Mouse (Mus musculus) cerebellum, adult (tissue): Measurements from ENCODE around the gene Ampd1.

Experiments
- ATAC-seq: cut with Nextera tagmentation; 2 replicates; pipeline ENCODE4 v1.9.2; 2017; ENCODE audit warnings: mild to moderate bottlenecking, moderate library complexity, mixed read lengths; ENCODE audit not compliant: insufficient number of reproducible peaks, low FRiP score, low TSS enrichment

The Ampd1 gene

DNA sequence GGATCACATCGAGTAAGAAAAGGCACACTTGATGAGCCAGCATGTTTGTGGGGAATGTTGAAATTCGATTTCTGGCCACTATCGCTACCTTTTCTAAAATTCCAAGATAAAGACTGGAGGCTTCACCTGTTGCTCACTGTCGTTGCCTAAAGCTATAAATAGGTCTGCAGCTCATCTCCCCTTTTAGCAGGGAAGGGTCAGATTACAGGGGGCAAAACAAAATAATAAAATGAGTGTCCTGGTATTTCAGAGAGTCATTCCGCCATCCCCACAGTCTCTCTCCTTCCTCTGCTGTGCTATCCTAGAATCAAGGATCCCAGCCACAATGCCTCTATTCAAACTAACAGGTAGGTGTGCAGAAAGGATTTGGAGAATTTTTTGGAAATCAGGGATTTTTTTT lies at the start of gene Ampd1:
Gene Ampd1, plus strand, starts transcription at position 244 of the 400 bp plus-strand sequence.
- no peak for ATAC-seq

DNA sequence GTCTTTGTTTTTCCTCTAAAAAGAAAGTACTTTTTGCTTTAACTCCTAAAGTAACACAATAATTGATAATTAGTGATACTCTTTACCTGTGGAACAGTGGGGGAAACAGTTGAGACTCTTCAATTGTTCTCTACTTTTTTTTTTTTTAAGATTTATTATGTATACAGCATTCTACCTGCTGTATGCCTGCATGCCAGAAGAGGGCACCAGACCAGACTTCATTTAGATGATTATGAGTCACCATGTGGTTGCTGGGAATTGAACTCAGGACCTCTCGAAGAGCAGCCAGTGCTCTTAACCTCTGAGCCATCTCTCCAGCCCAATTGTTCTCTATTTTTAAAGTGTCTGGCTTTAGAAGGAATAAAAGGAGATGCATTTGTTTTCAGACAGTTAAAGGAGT lies 47.6 kb upstream of the Ampd1 start:
- no peak for ATAC-seq

DNA sequence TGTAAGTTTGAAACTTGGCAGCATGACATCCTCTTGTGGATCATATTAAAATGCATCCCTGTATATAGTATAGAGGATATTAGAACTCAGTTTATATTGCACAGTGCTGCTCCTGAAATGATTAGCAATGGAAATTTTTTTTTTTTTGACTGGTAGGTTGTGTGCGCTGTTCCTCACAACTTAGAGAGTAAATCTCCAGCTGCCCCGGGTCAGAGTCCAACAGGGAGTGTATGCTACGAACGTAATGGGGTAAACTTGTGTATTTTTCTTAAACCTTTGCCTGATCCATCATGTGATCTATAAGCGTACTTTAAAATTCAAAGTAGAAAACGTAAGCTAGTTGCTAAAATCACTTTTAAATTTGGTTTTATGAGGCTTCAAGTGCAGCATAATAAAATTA lies 33.5 kb upstream of the Ampd1 start:
- no peak for ATAC-seq

DNA sequence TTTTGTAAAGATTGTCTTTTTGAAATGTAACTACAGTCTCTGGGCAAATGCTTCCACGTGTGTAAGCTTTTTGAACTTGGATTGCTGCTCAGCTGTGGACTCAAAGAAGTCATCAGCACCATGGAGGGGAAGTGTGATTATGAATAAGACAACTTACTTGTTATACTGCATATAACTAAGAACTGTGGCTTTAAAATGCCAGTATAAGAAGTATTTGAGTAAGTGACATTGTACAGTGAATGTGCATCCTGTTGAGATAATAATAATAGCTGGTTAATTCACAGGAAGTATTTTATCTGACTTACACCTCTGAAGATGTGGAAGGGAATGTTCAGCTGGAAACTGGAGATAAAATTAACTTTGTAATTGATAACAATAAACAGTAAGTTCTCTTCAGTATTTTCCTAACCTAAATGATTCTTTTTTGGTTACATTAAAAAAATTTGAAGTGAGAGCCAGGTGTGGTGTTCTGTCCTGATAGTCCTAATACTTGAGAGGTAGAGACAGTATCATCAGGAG lies 32.9 kb upstream of the Ampd1 start:
- ATAC-seq, result no peak

DNA sequence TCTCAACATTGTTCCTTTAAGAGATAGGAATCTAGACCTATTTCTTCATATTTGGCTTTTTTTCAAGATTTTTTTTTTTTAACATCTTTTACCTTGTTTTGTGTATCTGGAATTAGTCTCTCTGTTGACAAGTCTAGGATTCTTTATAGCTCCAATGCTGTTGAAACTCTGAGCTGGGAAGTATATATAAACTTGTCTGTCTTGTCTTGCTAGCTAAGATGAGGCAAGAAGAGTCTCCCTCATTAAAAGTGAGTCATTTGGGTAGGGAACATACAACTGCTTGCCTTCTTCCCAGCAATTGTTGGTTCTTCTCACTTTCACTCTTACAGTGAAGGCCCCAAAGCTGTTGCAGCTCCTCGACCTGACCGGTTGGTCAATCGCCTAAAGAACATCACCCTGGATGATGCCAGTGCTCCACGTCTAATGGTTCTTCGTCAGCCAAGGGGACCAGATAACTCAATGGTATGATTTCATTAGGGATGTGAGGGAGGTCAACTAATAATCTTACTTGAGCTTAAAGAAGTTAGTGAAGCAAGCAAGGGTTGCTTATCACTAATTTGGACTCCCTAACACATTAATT lies 17.7 kb upstream of the Ampd1 start:
- no peak for ATAC-seq

DNA sequence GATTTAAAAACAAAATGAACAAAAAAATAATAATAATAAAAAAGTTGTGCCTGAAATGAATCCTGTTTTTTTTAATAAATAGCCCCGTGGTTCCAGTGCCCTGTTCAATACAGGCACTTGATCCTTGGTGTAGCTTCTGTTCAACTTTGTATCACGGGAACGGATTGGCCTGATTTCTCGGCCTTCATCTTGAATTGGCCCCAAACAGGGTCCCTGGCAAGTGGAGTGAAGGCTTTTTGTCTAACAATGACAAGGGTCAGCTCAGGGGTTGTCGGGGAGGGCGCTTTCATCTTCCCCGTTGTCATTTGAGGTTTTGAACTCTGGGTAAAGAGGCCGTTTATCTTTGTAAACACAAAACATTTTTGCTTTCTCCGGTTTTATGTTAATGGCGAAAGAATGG lies 16.1 kb upstream of the Ampd1 start:
- peak; percentile 15; the same call in 1 of the 2 replicates for ATAC-seq

DNA sequence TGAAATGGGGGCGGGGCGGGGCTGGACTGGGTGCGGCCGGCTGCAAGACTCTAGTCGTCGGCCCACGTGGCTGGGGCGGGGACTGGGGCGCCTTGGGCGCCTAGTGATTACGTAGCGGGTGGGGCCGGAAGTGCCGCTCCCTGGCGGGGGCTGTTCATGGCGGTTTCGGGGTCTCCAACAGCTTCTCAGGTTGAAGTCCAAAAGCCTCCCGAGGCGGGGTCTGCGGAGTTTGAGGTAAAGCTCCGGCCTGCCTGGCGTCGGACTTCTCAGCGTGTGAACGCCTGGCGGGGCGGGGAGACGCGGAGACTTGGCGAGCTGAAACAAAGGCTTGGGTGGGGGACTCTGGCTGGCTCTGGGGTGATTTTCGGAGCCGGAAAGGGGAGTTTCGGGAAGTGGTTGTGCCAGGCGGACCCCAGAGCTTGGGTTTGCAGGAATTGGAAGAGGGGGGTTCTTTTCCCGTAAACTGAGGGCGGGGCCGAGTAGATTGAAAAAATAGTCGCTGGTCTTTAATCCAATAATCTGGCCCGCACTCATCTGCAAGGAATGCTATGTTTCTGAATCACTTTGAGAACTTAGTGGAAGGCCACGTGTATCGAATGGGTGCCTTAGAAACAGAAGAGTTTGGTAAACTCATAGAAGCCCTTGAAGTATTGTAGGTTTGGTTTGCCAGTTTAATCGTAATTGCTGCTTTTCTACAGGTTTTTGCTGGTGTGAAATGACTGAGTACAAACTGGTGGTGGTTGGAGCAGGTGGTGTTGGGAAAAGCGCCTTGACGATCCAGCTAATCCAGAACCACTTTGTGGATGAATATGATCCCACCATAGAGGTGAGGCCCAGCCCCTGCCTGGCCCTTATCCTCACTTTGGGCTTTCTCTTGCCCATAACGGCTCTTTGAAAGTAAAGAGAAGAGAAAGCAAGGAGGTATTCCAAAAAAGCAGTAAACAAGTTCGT lies 15.3 kb upstream of the Ampd1 start, which contains the start of gene Nras:
Gene Nras, plus strand, starts transcription at position 79 of the 951 bp plus-strand sequence.
- ATAC-seq, result peak; percentile 76

DNA sequence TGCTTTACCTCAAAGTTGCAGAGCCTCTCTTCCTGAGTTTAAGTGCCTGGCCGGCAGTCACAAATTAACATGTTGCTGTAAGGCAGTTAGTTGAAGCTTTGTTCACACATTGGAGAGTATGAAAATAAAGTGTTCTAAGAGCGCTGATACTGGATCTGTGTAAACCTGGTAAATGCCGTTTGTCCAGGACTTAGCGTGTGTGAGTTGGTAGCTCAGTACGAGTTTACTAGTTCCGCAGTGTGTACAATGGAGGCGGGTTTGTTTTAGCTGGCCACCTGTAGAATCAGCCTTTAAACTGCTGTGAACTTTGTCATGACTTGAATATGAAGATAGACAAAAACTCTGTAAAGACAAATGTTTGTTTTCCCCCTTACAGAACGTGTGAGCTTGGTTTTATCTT lies 6.9 kb upstream of the Ampd1 start:
- ATAC-seq, result no peak

DNA sequence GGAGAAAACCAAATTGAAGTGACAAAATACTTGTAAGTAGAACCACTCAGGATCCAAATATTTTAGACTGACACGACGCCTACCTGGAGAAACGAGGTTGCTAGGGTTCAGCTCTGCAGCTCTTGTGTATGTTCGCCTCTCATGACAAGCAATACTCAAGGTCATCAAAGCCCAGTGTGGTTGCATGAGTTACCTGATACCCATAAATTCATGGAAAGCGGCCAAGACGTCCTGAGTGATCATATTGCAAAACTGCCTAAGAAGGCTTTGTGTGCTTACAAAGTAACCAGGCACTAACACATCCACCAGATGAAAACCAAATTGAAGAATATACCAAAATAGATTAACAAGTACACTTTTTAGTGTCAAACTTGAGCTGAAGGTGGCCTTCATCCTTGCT lies 4.8 kb upstream of the Ampd1 start:
- no peak for ATAC-seq

DNA sequence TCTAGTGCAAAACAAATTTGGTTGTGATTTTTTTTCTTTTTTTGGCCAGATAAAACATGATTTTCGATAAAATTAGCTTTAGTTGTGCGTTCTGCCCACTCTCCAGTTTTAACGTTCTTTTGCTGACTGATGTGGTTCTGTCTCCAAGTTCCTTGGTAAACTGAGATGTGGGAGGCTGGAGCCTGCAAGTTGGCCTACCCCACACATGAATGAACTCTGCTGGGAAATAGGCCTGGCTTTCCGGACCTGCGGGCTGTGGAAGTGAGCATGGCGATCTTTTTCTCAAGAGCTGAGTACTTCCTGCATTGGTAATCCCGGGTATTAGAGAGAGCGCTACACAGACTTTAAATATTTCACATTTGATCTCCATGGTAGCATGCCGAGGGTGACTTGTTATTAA lies 2.1 kb downstream of the Ampd1 start:
- ATAC-seq, result no peak

DNA sequence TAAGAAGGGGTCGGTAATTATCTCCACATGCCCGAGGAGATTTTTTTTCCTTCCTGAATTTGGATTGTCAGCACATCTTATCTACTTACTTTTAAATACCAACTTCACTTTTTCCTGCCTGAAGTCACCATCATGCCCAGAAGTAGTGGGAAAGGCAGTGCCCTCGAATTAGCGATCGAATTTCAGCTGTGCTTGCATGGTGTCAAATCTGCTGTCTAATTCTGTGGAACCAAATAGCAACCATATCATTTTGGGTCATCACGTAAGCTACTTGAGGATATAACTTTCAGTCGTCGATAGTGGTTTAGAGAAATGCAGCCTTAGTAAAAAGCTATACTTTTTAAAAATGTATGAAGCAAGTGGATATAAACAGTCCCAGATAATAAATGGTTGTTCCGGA lies 2.7 kb downstream of the Ampd1 start:
- ATAC-seq, result no peak

DNA sequence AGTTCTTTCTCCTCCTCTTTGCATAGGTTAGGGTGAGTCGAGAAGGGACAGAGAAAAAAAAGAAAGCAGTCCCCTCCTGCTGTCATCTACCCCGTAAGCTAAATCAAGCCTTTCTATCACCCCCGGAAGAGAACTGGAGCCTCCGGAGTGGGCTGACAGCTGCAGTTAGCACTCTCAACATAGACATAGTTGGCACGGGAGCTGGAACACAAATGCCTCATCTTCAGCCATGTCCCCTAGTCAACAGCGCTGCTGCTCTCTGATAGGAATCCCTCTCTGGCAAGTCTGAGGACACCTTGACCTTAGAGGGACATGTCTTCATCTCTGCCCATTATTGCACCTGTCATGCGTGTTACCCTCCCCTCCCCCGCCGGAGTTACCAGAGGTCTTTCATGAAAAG lies 5.5 kb downstream of the Ampd1 start:
- ATAC-seq, result no peak

DNA sequence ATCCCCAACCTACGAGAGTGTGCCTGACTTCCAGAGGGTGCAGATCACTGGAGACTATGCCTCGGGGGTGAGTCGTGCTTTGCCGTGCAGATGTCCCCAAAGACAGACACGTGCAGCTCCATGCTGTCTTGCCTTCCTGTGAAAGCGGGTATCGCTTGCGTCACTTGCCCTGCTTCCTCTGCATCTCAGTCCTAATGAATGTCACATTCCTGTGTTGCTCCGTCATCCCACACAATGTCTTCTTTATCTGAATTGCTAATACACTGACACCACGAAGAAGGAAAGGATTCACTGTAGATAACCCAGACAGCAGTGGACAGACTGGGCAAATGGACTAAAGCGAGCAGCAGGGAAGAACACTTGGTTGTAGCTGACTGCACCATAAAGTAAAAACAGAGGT lies 7.2 kb downstream of the Ampd1 start:
- ATAC-seq, result no peak

DNA sequence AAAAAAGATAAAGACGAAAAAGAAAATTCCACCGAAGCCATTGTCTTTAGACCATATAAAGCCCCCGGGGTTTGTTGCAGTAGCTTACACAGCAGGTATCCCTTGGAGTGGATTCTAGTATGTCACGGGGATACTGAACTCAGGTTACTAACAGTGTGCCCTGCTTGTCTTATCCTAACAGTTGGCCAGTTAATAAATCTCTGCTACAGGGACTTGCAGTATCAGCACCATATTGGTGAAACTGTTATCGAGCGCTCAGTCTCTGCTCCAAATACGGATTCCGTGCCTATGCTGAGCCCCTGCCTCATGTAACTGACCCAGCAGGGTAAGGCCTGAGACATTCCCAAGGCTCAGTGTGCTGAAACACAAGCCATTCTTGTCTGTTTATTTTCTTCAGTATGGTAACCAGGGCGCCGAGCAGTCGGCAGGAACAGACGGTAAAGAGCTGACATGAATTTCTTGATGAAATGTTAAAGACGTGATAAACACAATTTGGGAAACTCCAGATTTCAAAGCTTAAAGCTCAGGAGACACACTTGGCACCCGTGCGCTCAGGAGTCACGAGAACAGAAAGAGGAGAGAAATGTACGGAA lies 8.1 kb downstream of the Ampd1 start:
- ATAC-seq, result no peak

DNA sequence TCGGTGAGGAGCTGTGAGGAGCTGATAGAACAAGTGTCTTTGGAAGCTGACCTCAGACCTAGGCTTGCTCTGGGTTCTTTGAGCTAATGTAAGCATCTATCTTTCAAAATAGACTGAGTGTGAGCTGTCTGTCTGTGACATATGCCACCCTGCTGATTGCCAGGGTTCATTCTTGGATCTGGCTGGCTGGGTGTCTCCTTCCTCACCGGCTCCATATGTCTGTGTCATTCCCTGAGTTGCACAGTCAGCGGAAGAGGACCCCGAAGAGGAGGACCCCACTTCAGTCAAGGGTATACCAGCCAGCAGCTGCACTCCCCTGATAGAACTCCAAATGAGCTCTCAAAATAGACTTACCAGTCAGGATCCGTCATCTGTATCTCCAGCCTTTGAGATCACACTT lies 8.9 kb downstream of the Ampd1 start:
- no peak for ATAC-seq

DNA sequence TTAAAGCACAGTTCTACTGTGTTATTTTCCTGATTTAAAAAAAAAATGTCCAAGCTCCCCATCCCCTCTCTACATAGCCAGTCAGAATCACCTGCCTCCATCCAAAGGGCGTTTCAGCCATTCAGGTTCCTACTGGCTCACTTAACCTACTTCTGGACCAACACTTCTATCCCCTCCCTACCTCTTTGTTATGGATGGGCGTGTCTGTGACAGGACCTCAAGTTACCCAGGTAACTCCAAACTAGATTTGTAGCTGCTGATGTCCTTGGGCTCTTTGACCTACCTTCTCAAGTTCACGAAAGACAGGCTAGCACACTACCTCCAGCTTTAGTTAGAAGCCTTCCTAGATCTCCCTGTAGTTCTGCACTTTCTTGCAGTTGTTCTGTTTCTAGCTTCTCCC lies 12.2 kb downstream of the Ampd1 start:
- ATAC-seq, result no peak

DNA sequence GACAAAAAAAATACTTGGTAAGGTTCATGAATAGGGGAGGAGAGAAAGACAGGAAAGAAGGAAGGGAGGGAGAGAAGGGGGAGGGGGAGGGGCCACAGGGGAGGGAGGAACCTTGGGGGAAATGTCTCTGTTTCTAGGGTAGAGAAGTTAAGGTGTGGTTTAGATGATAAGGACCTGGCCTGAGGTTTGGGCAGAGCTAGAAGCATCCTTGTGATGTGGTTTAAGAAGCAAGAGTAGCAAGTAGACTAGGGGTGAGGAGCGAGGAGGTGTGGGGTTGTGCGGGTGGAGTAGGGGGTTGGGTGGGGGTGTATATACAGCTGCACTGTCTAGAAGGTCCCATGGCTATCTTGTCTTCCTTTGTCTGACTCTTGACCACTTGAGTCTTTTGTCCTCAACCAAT lies 17.9 kb downstream of the Ampd1 start:
- no peak for ATAC-seq

DNA sequence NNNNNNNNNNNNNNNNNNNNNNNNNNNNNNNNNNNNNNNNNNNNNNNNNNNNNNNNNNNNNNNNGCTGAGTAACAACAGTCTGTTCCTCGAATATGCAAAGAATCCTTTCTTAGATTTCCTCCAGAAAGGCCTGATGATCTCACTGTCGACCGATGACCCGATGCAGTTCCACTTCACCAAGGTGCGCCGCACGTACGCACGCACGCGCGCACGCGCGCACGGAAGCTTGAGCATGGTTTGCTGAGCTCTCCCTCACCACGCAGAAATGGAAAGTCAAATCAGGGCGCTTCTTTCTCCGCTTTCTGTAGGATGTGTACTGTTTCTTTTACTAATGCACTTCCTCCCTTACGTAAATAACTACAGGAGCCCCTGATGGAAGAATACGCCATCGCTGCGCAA lies 24.8 kb downstream of the Ampd1 start:
- ATAC-seq, result no peak

DNA sequence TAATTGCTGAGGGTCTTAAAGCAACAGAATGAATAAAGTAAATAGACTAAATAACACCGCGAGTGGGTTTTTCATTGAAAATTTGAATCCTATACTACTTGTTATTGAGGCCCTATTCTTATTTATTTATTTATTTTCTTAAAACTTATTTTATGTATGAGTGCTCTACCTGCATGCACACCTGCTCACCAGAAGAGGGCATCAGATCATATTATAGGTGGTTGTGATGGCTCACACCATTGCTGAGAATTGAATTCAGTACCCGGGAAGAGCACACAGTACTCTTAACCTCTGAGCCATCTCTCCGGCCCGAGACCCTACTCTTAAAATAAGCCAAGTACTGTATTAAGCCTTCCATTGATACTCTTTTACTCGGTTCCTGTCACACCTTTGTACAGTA lies 25.9 kb downstream of the Ampd1 start:
- no peak for ATAC-seq

DNA sequence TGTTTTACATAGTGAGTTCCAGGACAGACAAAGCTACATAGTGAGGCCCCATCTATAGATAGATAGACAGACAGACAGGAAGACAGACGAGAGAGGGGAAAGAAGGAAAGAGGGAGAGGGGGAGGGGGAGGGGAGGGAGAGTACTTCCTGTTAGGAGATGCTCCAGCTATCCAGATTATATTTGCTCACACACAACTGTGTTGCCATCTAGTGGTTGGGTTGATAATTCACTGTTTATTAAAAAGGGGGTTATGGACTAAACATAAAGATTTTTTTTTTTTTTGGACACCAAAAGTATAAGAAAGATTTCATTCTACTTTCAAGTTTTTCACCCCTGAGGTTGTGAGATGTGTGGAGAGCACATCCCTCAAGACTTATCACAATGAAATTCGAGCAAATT lies 26.9 kb downstream of the Ampd1 start:
- no peak for ATAC-seq

DNA sequence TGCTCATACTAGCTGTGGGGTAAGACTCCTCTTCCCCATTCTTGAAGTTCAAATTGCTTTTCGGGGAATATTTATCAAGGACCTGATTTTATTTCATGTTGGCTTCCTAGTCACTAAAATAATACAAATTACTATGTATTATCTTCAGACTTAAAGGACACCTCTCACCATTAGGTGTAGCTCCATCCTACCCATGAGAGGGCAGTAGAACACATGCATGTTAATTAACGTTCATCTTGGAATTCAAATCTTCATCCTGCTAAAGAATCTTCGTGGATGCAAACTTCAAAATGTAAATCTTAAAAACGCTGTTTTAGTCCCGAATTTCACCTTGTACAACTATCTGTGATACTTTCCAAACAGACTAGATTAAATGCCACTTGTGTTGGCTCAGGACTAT lies 27.4 kb downstream of the Ampd1 start:
- ATAC-seq, result no peak
